Mouse (Mus musculus): ENCODE data around the gene Pimreg.

GRCm38 (mm10) chr11:71995968-71996511 lies 45.8 kb upstream of the Pimreg start:
- no peak for TF ChIP-seq CTCF (IDR thresholded peaks at IDR 0.05; ENCODE audit: insufficient read depth, low read length)
- peak; percentile 54; the same call in 1 of the 2 replicates for TF ChIP-seq POLR2A (IDR thresholded peaks at IDR 0.05; ENCODE audit: borderline replicate concordance, extremely low read depth, low read depth, low read length)
